Mouse (Mus musculus) forebrain, embryonic 15.5 days (tissue): Measurements from ENCODE around the gene Ankk1. TPM values are rescaled to one million over a fixed set of nuclear protein-coding genes. Genes with fewer than 3 reads are reported as not detected.

Experiments used
- ATAC-seq: fragments of 200-750 bp; cut with Nextera tagmentation; replicated peaks from 2 replicates; pipeline ENCODE4 v1.8.0; 2017; ENCODE audit warnings: mild to moderate bottlenecking, moderate TSS enrichment, moderate library complexity
- H3K27ac ChIP-seq: fragments of 300-500 bp; sonication (generic); replicated peaks from 2 replicates; pipeline ENCODE4 v1.5.1; 2015; ENCODE audit warnings: mild to moderate bottlenecking, inconsistent platforms
- H3K27me3 ChIP-seq: fragments of 300-500 bp; sonication (generic); 2 replicates; pipeline ENCODE4 v1.6.1; 2015; ENCODE audit warnings: inconsistent platforms
- H3K36me3 ChIP-seq: fragments of 300-500 bp; sonication (generic); 2 replicates; pipeline ENCODE4 v1.6.1; 2015; ENCODE audit warnings: mild to moderate bottlenecking, inconsistent platforms
- H3K4me1 ChIP-seq: fragments of 300-500 bp; sonication (generic); 2 replicates; pipeline ENCODE4 v1.6.1; 2015; ENCODE audit warnings: inconsistent platforms
- H3K4me2 ChIP-seq: fragments of 300-500 bp; sonication (generic); replicated peaks from 2 replicates; pipeline ENCODE4 v1.6.1; 2015; ENCODE audit warnings: mild to moderate bottlenecking, inconsistent platforms
- H3K4me3 ChIP-seq: fragments of 300-500 bp; sonication (generic); 2 replicates; pipeline ENCODE4 v1.5.1; 2015; ENCODE audit warnings: mild to moderate bottlenecking, inconsistent platforms
- H3K9ac ChIP-seq: fragments of 300-500 bp; sonication (generic); replicated peaks from 2 replicates; pipeline ENCODE4 v1.6.1; 2015; ENCODE audit warnings: mild to moderate bottlenecking, inconsistent platforms
- H3K9me3 ChIP-seq: fragments of 300-500 bp; sonication (generic); 2 replicates; pipeline ENCODE4 v1.6.1; 2016; ENCODE audit warnings: inconsistent platforms
- WGBS: fragments of 180-500 bp; shearing (Covaris S2); methylation state at CpG from one replicate; pipeline ENCODE4 v1.1.7; 2015; ENCODE audit warnings: mixed read lengths; 5-methylcytosine and 5-hydroxymethylcytosine counted together
- polyA plus RNA-seq: library from polyadenylated mRNA; unstranded; fragments of >200 nt; fragmentation: Nextera tagmentation; extraction: Ambion mirVana; gene quantifications from 2 replicates; pipeline ENCODE4 v1.2.1, GENCODE M21; 2015

Ankk1 gene
- not detected in 2 replicates for polyA plus RNA-seq

DNA sequence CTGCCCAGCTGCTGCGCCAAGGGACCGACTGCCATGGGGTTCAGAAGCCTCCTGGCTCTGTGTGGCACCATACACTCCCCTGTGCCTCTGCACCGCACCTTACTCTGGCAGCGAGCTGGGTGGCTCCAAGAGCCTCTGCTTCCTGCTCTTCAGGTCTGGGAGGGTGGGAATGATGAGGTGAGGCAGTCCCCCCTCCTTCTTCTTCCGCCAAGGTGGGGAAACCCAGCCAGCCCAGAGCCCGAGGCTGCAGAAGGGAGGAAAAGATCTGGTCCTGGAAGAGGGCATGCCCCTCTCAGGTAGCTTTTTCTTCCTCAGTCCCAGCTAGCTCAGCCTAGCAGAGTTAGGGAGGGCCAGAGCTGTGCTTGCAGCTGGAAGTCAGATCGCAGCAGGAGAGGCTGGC, at the start of gene Ankk1:
Gene Ankk1 (minus strand): TSS at position 101 of the 400 bp plus-strand sequence.
- H3K27me3 ChIP-seq, result no peaks in the 10 kb centered on the region
- no peak within 1 kb of the TSS for H3K4me2 ChIP-seq
- ATAC-seq, result no peak
- no peaks in the 10 kb centered on the region for H3K36me3 ChIP-seq
- peaks cover 3% of the 10 kb centered on the region; the same call in 1 of the 2 replicates for H3K4me1 ChIP-seq
- 90% methylated on average over 7 of the region's 7 CpGs for WGBS
- no peak within 1 kb of the TSS for H3K9ac ChIP-seq
- no peak within 1 kb of the TSS for H3K27ac ChIP-seq
- H3K9me3 ChIP-seq, result no peaks in the 10 kb centered on the region
- H3K4me3 ChIP-seq, result no peak within 1 kb of the TSS

- no peaks in the 10 kb centered on the region for H3K9me3 ChIP-seq
- no peak overlapping the region for H3K4me3 ChIP-seq
- no peak for ATAC-seq
- no peaks in the 10 kb centered on the region for H3K27me3 ChIP-seq
- no peak overlapping the region for H3K9ac ChIP-seq
- no peaks in the 10 kb centered on the region for H3K36me3 ChIP-seq
- no peak overlapping the region for H3K4me2 ChIP-seq
- peaks cover 7% of the 10 kb centered on the region; the same call in 1 of the 2 replicates for H3K4me1 ChIP-seq
- H3K27ac ChIP-seq, result no peak overlapping the region
- WGBS, result 80% methylated on average over 11 of the region's 11 CpGs
These were observed 45.3 kb upstream of the Ankk1 start for GRCm38 (mm10) chr9:49472126-49472525.

DNA sequence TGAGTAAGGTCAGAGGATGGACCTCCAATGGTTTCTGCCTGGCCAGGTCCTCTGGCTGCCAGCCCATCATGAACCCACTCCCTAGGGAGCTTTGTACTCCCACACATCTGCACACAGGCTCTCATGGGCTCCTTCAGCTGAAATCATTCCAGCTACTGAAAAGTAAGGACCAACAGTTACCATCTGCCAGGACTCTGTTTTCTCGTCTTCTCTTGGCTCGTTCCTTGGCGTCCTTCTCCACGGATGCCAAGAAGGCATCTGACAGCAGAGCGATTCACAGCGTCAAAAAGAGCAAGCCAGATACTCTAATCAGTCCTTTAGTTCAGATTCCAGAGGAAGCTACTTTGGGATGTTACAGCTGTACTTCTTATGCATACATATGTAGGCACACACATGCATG, 44.1 kb upstream of the Ankk1 start:
- H3K36me3 ChIP-seq, result no peaks in the 10 kb centered on the region
- no peak overlapping the region for H3K4me3 ChIP-seq
- H3K27ac ChIP-seq, result no peak overlapping the region
- H3K9me3 ChIP-seq, result no peaks in the 10 kb centered on the region
- H3K27me3 ChIP-seq, result no peaks in the 10 kb centered on the region
- H3K4me1 ChIP-seq, result peaks cover 7% of the 10 kb centered on the region; the same call in 1 of the 2 replicates
- no peak for ATAC-seq
- H3K9ac ChIP-seq, result no peak overlapping the region
- H3K4me2 ChIP-seq, result no peak overlapping the region
- 49% methylated on average over 6 of the region's 6 CpGs for WGBS

DNA sequence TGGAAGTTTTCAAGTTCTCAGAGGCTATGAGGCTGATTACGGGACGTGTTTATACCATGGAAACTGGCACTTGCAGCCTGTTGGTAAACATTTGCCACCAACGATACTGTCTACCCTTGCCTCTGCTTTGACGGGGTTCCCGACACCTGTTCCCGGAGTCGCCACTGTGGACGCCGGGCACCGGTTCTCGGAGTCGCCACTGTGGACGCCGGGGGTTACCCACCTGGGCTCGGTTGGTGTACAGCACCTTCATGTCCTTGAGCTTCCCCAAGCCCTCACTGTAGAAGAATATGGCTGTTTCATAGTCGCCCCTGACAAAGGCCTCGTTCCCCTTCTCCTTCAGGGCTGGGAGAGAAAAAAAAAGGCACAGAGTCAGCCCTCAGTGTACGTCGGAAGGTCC, 43.2 kb upstream of the Ankk1 start:
- Histone ChIP-seq H3K27me3 (no peaks in the 10 kb centered on the region), H3K9me3 (no peaks in the 10 kb centered on the region), H3K4me1 (peaks cover 7% of the 10 kb centered on the region; the same call in 1 of the 2 replicates), H3K36me3 (no peaks in the 10 kb centered on the region), H3K4me3 (no peak overlapping the region), H3K9ac (no peak overlapping the region), H3K27ac (no peak overlapping the region), H3K4me2 (no peak overlapping the region)
- no peak for ATAC-seq
- 89% methylated on average over 19 of the region's 19 CpGs for WGBS

- 87% methylated on average over 3 of the region's 3 CpGs for WGBS
- H3K27ac ChIP-seq, result no peak overlapping the region
These were observed 29.3 kb upstream of the Ankk1 start for GRCm38 (mm10) chr9:49456136-49456535.

DNA sequence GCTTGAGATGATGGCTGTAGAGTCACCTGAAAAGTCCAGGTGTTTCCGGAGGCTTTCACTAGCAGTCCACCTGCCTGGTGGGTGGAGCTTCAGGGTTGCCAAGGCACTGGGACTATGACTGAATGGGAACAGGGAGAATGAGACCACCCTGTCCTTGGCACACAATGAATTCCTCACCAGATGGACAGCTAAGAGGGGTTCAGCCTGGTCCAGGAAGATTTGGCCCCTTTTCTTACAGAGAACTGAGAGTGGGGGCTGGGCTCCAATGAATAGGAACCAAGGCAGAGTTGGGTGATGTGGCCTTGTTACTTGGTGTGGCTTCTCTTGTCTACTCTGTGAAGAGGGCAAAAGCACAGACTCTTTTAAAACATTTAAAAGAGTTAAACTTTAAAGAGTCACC, 25.6 kb upstream of the Ankk1 start:
- no peak for ATAC-seq
- 94% methylated on average over 1 of the region's 1 CpGs for WGBS

More at GRCm38 (mm10) chr9:49456136-49456535, 29.3 kb upstream of the Ankk1 start:
- Histone ChIP-seq H3K4me1 (no peaks in the 10 kb centered on the region), H3K4me2 (no peak overlapping the region), H3K4me3 (no peak overlapping the region), H3K9ac (no peak overlapping the region), H3K36me3 (no peaks in the 10 kb centered on the region), H3K9me3 (no peaks in the 10 kb centered on the region), H3K27me3 (no peaks in the 10 kb centered on the region)
- no peak for ATAC-seq

DNA sequence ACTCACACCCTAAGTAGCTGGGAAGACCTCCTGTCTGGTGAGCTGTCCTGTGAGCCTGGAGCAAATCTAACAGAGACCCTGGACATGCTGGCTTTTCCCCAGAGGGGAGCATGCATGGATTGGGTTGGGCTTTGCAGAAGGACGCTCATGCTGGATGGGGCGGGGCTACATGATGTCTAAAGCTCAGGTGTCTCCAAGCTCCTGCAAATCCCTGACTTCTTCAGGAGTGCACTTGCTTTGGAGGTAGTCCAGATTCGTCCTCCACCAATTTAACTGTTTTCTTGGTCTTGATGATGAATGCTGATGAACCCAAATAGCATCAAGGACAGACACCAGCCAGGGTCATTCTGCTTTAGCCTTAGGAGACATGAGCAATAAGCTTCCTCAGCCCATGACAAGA, 23.7 kb upstream of the Ankk1 start:
- Histone ChIP-seq H3K9me3 (no peaks in the 10 kb centered on the region), H3K4me3 (no peak overlapping the region), H3K36me3 (no peaks in the 10 kb centered on the region), H3K27me3 (no peaks in the 10 kb centered on the region), H3K27ac (no peak overlapping the region), H3K9ac (no peak overlapping the region), H3K4me2 (no peak overlapping the region), H3K4me1 (no peaks in the 10 kb centered on the region)
- no peak for ATAC-seq
- 80% methylated on average over 3 of the region's 3 CpGs for WGBS

More for the DNA sequence above, 25.6 kb upstream of the Ankk1 start:
- Histone ChIP-seq H3K27ac (no peak overlapping the region), H3K4me1 (no peaks in the 10 kb centered on the region), H3K4me2 (no peak overlapping the region), H3K9me3 (no peaks in the 10 kb centered on the region), H3K9ac (no peak overlapping the region), H3K36me3 (no peaks in the 10 kb centered on the region), H3K4me3 (no peak overlapping the region), H3K27me3 (no peaks in the 10 kb centered on the region)

DNA sequence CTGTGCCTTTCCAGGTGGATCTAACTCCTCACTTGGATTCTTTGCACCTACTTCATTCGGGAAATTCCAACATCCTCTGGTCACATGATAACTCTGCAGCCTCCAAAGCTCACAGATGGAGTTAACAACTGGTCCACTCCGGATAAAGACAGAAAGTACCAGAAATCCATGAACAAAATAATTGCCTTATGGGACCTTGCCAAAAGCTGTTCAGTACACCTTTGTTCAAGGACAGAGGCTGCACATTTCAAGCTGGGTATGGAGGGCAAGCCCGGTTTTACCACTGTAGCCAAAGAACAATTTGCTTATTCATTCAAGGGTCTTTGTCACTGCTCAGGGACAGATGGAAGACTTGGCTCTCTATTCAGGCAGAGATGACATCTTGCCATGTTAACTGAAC, 15.8 kb upstream of the Ankk1 start:
- H3K36me3 ChIP-seq, result no peaks in the 10 kb centered on the region
- H3K27ac ChIP-seq, result no peak overlapping the region
- no peaks in the 10 kb centered on the region for H3K9me3 ChIP-seq
- no peak overlapping the region for H3K4me2 ChIP-seq
- ATAC-seq, result no peak
- peaks cover 7% of the 10 kb centered on the region for H3K4me1 ChIP-seq
- H3K27me3 ChIP-seq, result no peaks in the 10 kb centered on the region
- no peak overlapping the region for H3K4me3 ChIP-seq
- no peak overlapping the region for H3K9ac ChIP-seq
- 40% methylated on average over 3 of the region's 3 CpGs for WGBS

DNA sequence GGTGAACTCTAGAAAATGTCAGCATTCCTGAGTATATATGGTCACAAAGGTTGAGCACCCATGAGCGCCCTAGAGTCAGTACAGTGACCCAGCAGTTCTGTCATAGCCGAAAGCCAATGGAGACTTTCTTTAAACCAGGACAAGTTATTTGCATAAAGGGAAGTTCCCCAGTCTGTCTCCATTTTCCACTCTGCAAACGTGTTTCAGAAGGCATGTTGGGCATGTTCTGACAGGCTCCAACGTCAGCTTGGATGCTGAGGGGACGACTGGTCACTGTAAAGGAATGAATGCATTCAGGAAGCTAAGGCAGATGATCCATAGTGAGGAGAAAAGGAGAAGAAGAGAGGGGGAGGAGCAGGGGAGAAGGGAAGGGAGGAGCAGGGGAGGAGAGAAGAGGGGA, 657 bp upstream of the Ankk1 start:
- Histone ChIP-seq H3K27me3 (no peaks in the 10 kb centered on the region), H3K9me3 (no peaks in the 10 kb centered on the region), H3K36me3 (no peaks in the 10 kb centered on the region), H3K4me2 (no peak overlapping the region), H3K9ac (no peak overlapping the region), H3K4me3 (no peak overlapping the region), H3K27ac (no peak overlapping the region), H3K4me1 (peaks cover 2% of the 10 kb centered on the region; the same call in 1 of the 2 replicates)
- no peak for ATAC-seq
- 80% methylated on average over 5 of the region's 5 CpGs for WGBS

GRCm38 (mm10) chr9:49425585-49425984, 1.2 kb downstream of the Ankk1 start:
- 46% methylated on average over 1 of the region's 1 CpGs for WGBS
- Histone ChIP-seq H3K27ac (no peak overlapping the region), H3K9me3 (no peaks in the 10 kb centered on the region), H3K4me3 (no peak overlapping the region), H3K4me1 (peaks cover 3% of the 10 kb centered on the region; the same call in 1 of the 2 replicates), H3K36me3 (no peaks in the 10 kb centered on the region), H3K9ac (no peak overlapping the region), H3K27me3 (no peaks in the 10 kb centered on the region), H3K4me2 (no peak overlapping the region)
- ATAC-seq, result no peak

- Histone ChIP-seq H3K9me3 (no peaks in the 10 kb centered on the region), H3K27me3 (no peaks in the 10 kb centered on the region), H3K36me3 (no peaks in the 10 kb centered on the region), H3K27ac (no peak overlapping the region), H3K4me2 (no peak overlapping the region), H3K4me1 (peaks cover 3% of the 10 kb centered on the region; the same call in 1 of the 2 replicates), H3K4me3 (no peak overlapping the region), H3K9ac (no peak overlapping the region)
- WGBS, result 92% methylated on average over 5 of the region's 5 CpGs
- ATAC-seq, result no peak
These were observed 3.0 kb downstream of the Ankk1 start for GRCm38 (mm10) chr9:49423866-49424265.

DNA sequence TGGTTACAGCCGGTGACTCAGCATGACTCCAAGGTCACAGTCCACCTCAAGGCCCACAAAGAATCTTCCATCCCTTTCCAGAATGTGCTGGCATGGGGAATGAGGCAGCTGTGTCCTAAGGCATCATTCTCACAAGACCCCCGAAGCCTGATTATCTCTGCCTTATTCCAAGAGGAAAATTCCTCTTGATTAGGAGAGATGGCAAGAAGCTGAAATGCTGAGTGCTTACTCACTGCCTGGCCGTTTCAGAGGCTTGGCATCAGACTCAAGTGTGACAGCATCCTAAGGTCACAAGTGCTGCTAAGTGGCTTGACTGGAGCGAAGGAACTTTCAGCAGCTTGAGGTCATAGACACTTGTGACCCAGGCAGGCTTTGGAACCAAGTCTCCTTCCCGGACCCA, 16.2 kb downstream of the Ankk1 start:
- no peak overlapping the region for H3K4me3 ChIP-seq
- no peaks in the 10 kb centered on the region for H3K9me3 ChIP-seq
- ATAC-seq, result no peak
- 84% methylated on average over 5 of the region's 5 CpGs for WGBS
- H3K4me1 ChIP-seq, result no peaks in the 10 kb centered on the region
- H3K36me3 ChIP-seq, result no peaks in the 10 kb centered on the region
- H3K4me2 ChIP-seq, result no peak overlapping the region
- no peak overlapping the region for H3K9ac ChIP-seq
- no peaks in the 10 kb centered on the region for H3K27me3 ChIP-seq
- no peak overlapping the region for H3K27ac ChIP-seq

DNA sequence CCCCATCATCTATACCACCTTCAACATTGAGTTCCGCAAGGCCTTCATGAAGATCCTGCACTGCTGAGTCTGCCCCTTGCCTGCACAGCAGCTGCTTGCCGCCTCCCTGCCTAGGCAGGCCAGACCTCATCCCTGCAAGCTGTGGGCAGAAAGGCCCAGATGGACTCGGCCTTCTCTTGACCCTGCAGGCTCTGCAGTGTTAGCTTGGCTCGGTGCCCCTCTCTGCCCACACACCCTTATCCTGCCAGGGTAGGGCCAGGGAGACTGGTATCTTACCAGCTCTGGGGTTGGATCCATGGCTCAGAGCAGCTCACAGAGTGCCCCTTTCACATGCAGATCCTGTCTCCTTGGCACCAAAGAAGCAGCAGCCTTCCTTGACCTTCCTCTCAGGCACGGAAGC, 19.8 kb downstream of the Ankk1 start:
- Histone ChIP-seq H3K9me3 (no peaks in the 10 kb centered on the region), H3K9ac (no peak overlapping the region), H3K4me2 (no peak overlapping the region), H3K27ac (no peak overlapping the region), H3K27me3 (no peaks in the 10 kb centered on the region), H3K36me3 (no peaks in the 10 kb centered on the region), H3K4me3 (no peak overlapping the region), H3K4me1 (no peaks in the 10 kb centered on the region)
- ATAC-seq, result no peak
- 91% methylated on average over 5 of the region's 5 CpGs for WGBS
